ENCODE assay signal across 8 mouse cellular contexts in the genomic region with DNA sequence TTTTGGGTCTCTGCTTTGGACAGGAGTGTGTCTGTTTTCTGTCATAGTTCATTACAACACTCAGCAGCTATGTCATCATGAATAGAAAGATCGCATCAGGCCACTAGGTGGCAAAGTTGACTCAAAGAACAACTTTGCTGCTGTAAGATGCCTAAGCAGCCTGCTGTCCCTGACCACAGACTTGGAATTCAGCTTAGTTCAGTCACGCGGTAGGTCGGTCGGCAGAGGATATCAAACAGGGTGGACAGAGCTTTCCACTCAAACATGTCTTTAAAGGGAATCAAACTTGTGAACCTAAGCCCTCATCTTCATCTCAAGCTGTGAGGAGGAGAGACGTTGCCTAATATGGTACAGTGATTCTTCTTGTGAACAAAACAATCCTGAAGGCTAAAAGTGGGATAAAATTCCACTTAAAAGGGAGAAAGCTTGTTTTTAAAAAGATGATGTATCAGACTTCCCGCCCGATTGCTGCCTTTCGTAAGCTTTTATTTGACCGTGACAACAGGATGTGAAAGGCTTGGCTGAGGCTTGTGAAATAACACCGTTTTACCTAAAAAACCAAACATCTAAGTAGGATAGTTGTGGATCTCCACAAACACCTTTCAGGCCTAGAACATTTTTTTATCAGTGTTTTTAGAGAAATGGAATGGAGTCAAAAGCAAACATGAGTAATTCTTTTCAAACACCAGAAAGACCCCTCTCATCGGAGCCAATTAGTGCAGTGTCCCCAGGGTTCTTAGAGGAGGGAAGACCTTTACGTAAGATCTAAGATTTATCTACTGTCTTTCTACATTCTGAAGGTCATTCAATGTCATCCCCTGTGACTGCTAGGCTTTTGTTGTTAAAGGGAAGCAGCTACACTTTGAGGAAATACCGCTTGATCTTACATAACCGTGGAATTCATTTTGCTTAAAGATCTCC.
DNase-seq lines count a peak whose midpoint lies in the region; ATAC-seq and TF ChIP-seq lines count a peak whose summit lies in the region.

No protein-coding gene starts in this region.

- DNase-seq in brain, embryonic 14.5 days (ENCODE audit: low read depth), result peak; percentile 92
- DNase-seq in forebrain, embryonic 10.5 days (ENCODE audit: extremely low spot score, low spot score), result peak; percentile 48
- peak; percentile 76 for DNase-seq in naive thymus-derived CD4-positive, alpha-beta T cell, adult 2 months (ENCODE audit: low read depth)

- no peaks in the 10 kb centered on the region for H3K36me3 ChIP-seq in E14TG2a.4 (ENCODE audit: insufficient read depth, low read length)
- H3K36me3 ChIP-seq in forebrain, embryonic 10.5 days (replicated peaks), result no peaks in the 10 kb centered on the region
- no peaks in the 10 kb centered on the region for H3K36me3 ChIP-seq in heart, embryonic 13.5 days
- no peaks in the 10 kb centered on the region for H3K36me3 ChIP-seq in kidney, embryonic 15.5 days
- no peaks in the 10 kb centered on the region for H3K36me3 ChIP-seq in limb, embryonic 13.5 days
- no peaks in the 10 kb centered on the region for H3K36me3 ChIP-seq in testis, adult 2 months (ENCODE audit: control insufficient read depth, insufficient read depth, low read length)

- 0 out of 2 replicates have a peak, but pooled peaks cover 10% of the 10 kb centered on the region for H3K4me1 ChIP-seq in E14TG2a.4 (replicated peaks; ENCODE audit: low read depth, low read length)
- no peaks in the 10 kb centered on the region for H3K4me1 ChIP-seq in forebrain, embryonic 10.5 days
- peaks cover 17% of the 10 kb centered on the region for H3K4me1 ChIP-seq in heart, embryonic 13.5 days
- H3K4me1 ChIP-seq in kidney, embryonic 15.5 days, result 0 out of 2 replicates have a peak, but pooled peaks cover 3% of the 10 kb centered on the region
- no peaks in the 10 kb centered on the region for H3K4me1 ChIP-seq in limb, embryonic 13.5 days
- no peaks in the 10 kb centered on the region for H3K4me1 ChIP-seq in testis, adult 2 months (ENCODE audit: control insufficient read depth, insufficient read depth, low read length)

- ATAC-seq in heart, embryonic 13.5 days (ENCODE audit: extremely low read depth, insufficient number of reproducible peaks, low FRiP score, low TSS enrichment), result no peak; the same call in 1 of the 2 replicates
- peak; percentile 92 for ATAC-seq in kidney, embryonic 15.5 days (replicated peaks; ENCODE audit: low FRiP score)
- peak; percentile 88 for ATAC-seq in limb, embryonic 13.5 days (ENCODE audit: low FRiP score, low read depth)

- H3K4me2 ChIP-seq in heart, embryonic 13.5 days, result peak overlapping the region; percentile 33; the same call in 1 of the 2 replicates
- no peak overlapping the region for H3K4me2 ChIP-seq in kidney, embryonic 15.5 days
- no peak overlapping the region for H3K4me2 ChIP-seq in limb, embryonic 13.5 days (replicated peaks)

- 56% methylated on average over 15 of the region's 15 CpGs for WGBS in forebrain, embryonic 10.5 days
- 39% methylated on average over 15 of the region's 15 CpGs for WGBS in heart, embryonic 13.5 days
- 39% methylated on average over 15 of the region's 15 CpGs for WGBS in kidney, embryonic 15.5 days
- 52% methylated on average over 15 of the region's 15 CpGs for WGBS in limb, embryonic 13.5 days

- no peak for TF ChIP-seq POLR2A in brain, embryonic 14.5 days (IDR thresholded peaks at IDR 0.05; ENCODE audit: borderline replicate concordance, extremely low read depth, insufficient read depth, insufficient read length, poor library complexity, severe bottlenecking)
- TF ChIP-seq POLR2A in testis, adult 2 months (IDR thresholded peaks at IDR 0.05; ENCODE audit: control insufficient read depth, low read depth, low read length), result no peak

- H3K4me3 ChIP-seq in E14TG2a.4 (replicated peaks; ENCODE audit: low read length), result no peak overlapping the region
- H3K4me3 ChIP-seq in forebrain, embryonic 10.5 days, result no peak overlapping the region
- H3K4me3 ChIP-seq in heart, embryonic 13.5 days, result no peak overlapping the region
- H3K4me3 ChIP-seq in kidney, embryonic 15.5 days (replicated peaks), result no peak overlapping the region
- no peak overlapping the region for H3K4me3 ChIP-seq in limb, embryonic 13.5 days
- H3K4me3 ChIP-seq in testis, adult 2 months (ENCODE audit: control insufficient read depth, low read depth, low read length), result no peak overlapping the region

- H3K9me3 ChIP-seq in E14TG2a.4 (ENCODE audit: low read length), result peaks cover 33% of the 10 kb centered on the region
- no peaks in the 10 kb centered on the region for H3K9me3 ChIP-seq in forebrain, embryonic 10.5 days
- no peaks in the 10 kb centered on the region for H3K9me3 ChIP-seq in heart, embryonic 13.5 days
- no peaks in the 10 kb centered on the region for H3K9me3 ChIP-seq in kidney, embryonic 15.5 days (replicated peaks)
- no peaks in the 10 kb centered on the region for H3K9me3 ChIP-seq in limb, embryonic 13.5 days

- H3K27ac ChIP-seq in forebrain, embryonic 10.5 days, result no peak overlapping the region
- H3K27ac ChIP-seq in heart, embryonic 13.5 days (replicated peaks), result no peak overlapping the region
- no peak overlapping the region for H3K27ac ChIP-seq in kidney, embryonic 15.5 days
- no peak overlapping the region for H3K27ac ChIP-seq in limb, embryonic 13.5 days
- H3K27ac ChIP-seq in testis, adult 2 months (ENCODE audit: control insufficient read depth, insufficient read depth, low read depth, low read length), result no peak overlapping the region

- no peak overlapping the region for H3K9ac ChIP-seq in heart, embryonic 13.5 days
- H3K9ac ChIP-seq in kidney, embryonic 15.5 days, result no peak overlapping the region
- no peak overlapping the region for H3K9ac ChIP-seq in limb, embryonic 13.5 days

- peak; percentile 28 for TF ChIP-seq CTCF in E14TG2a.4 (conservative IDR thresholded peaks at IDR 0.05; ENCODE audit: low read length)
- TF ChIP-seq CTCF in brain, embryonic 14.5 days (IDR thresholded peaks at IDR 0.05; ENCODE audit: borderline replicate concordance, extremely low read depth, insufficient read depth, insufficient read length), result peak; percentile 74; the same call in 1 of the 2 replicates
- TF ChIP-seq CTCF in testis, adult 2 months (IDR thresholded peaks at IDR 0.05; ENCODE audit: control insufficient read depth, insufficient read depth, insufficient replicate concordance, low read depth, low read length), result peak; percentile 27; the same call in 1 of the 2 replicates

- H3K27me3 ChIP-seq in E14TG2a.4 (ENCODE audit: insufficient read depth, low read length), result no peaks in the 10 kb centered on the region
- no peaks in the 10 kb centered on the region for H3K27me3 ChIP-seq in forebrain, embryonic 10.5 days (ENCODE audit: poor library complexity, severe bottlenecking)
- no peaks in the 10 kb centered on the region for H3K27me3 ChIP-seq in heart, embryonic 13.5 days (replicated peaks)
- H3K27me3 ChIP-seq in kidney, embryonic 15.5 days, result no peaks in the 10 kb centered on the region
- no peaks in the 10 kb centered on the region for H3K27me3 ChIP-seq in limb, embryonic 13.5 days
- no peaks in the 10 kb centered on the region for H3K27me3 ChIP-seq in testis, adult 2 months (ENCODE audit: control insufficient read depth, insufficient read depth, low read length)
